Mouse (Mus musculus) limb, embryonic 14.5 days (tissue): ENCODE results near the gene Pde8b. TPM values are rescaled to one million over a fixed set of nuclear protein-coding genes. Genes with fewer than 3 reads are reported as not detected.

Source experiments
- ATAC-seq: fragments of 200-750 bp; cut with Nextera tagmentation; 2 replicates; pipeline ENCODE4 v1.8.0; 2017; ENCODE audit warnings: low read depth, moderate number of reproducible peaks, moderate TSS enrichment; ENCODE audit not compliant: low FRiP score
- DNase-seq: peaks from one replicate; pipeline ENCODE4 v3.0.0-alpha.2; 2015; ENCODE audit warnings: low spot score
- H3K27ac ChIP-seq: fragments of 300-500 bp; sonication (generic); replicated peaks from 2 replicates; pipeline ENCODE4 v1.5.1; 2014; ENCODE audit warnings: low read depth, mild to moderate bottlenecking, low read length, moderate library complexity, mixed read lengths
- H3K27me3 ChIP-seq: fragments of 300-500 bp; sonication (generic); 2 replicates; pipeline ENCODE4 v1.6.1; 2014; ENCODE audit warnings: low read length, mixed read lengths; ENCODE audit not compliant: control insufficient read depth, insufficient read depth
- H3K36me3 ChIP-seq: fragments of 300-500 bp; sonication (generic); 2 replicates; pipeline ENCODE4 v1.6.1; 2014; ENCODE audit warnings: mild to moderate bottlenecking, low read length, moderate library complexity, mixed read lengths; ENCODE audit not compliant: control insufficient read depth, insufficient read depth
- H3K4me1 ChIP-seq: fragments of 300-500 bp; sonication (generic); 2 replicates; pipeline ENCODE4 v1.6.1; 2014; ENCODE audit warnings: antibody characterized with exemption, low read length, mixed read lengths; ENCODE audit not compliant: control insufficient read depth, insufficient read depth
- H3K4me2 ChIP-seq: fragments of 300-500 bp; sonication (generic); replicated peaks from 2 replicates; pipeline ENCODE4 v1.6.1; 2014; ENCODE audit warnings: low read depth, mild to moderate bottlenecking, low read length, moderate library complexity; ENCODE audit not compliant: severe bottlenecking
- H3K4me3 ChIP-seq: fragments of 300-500 bp; sonication (generic); replicated peaks from 2 replicates; pipeline ENCODE4 v1.5.1; 2014; ENCODE audit warnings: low read length
- H3K9ac ChIP-seq: fragments of 300-500 bp; sonication (generic); 2 replicates; pipeline ENCODE4 v1.6.1; 2014; ENCODE audit warnings: mild to moderate bottlenecking, low read depth, low read length, moderate library complexity; ENCODE audit not compliant: severe bottlenecking
- H3K9me3 ChIP-seq: fragments of 300-500 bp; sonication (generic); 2 replicates; pipeline ENCODE4 v1.6.1; 2016; ENCODE audit warnings: low read length; ENCODE audit not compliant: control insufficient read depth
- POLR2A ChIP-seq: fragments of 200-500 bp; IDR thresholded peaks from 2 replicates; pipeline ENCODE4 v1.8.0; 2012; ENCODE audit warnings: inconsistent platforms, mild to moderate bottlenecking, moderate library complexity, borderline replicate concordance; ENCODE audit not compliant: insufficient read depth, insufficient read length; ENCODE audit errors: extremely low read depth
- WGBS: fragments of 180-500 bp; shearing (Covaris S2); extraction: QIAGEN DNeasy Blood & Tissue Kit; methylation state at CpG from one replicate; pipeline ENCODE4 v1.1.7; 2014; 5-methylcytosine and 5-hydroxymethylcytosine counted together
- polyA plus RNA-seq, 2 experiments: library from polyadenylated mRNA; depleted of rRNA in 1 of 2; stranded (reverse) in 1 of 2; unstranded in 1 of 2; fragments of >200 nt; fragmentation: Nextera tagmentation in 1 of 2; extraction: Ambion mirVana in 1 of 2; gene quantifications; 2 replicates each; pipeline versions ENCODE4 v1.2.1 to v1.2.3; 2012 to 2014

Pde8b gene
- polyA plus RNA-seq, 2 experiments = 3.1 to 3.4 TPM

- no peaks in the 10 kb centered on the region for H3K9me3 ChIP-seq
- H3K4me3 ChIP-seq = no peak overlapping the region
- no peak overlapping the region for H3K27ac ChIP-seq
- no peak for ATAC-seq
- H3K4me1 ChIP-seq = no peaks in the 10 kb centered on the region
- H3K36me3 ChIP-seq = no peaks in the 10 kb centered on the region
- WGBS = 78% methylated on average over 7 of the region's 7 CpGs
- no peak for DNase-seq
- no peak overlapping the region for H3K9ac ChIP-seq
- no peak for TF ChIP-seq POLR2A
- no peaks in the 10 kb centered on the region for H3K27me3 ChIP-seq
- H3K4me2 ChIP-seq = no peak overlapping the region
Observed at GRCm38 (mm10) chr13:95196106-95196705, 53.9 kb downstream of the Pde8b start.

- Histone ChIP-seq H3K36me3 (no peaks in the 10 kb centered on the region), H3K4me1 (no peaks in the 10 kb centered on the region), H3K27me3 (no peaks in the 10 kb centered on the region), H3K9me3 (no peaks in the 10 kb centered on the region), H3K9ac (no peak overlapping the region), H3K4me2 (no peak overlapping the region), H3K27ac (no peak overlapping the region), H3K4me3 (no peak overlapping the region)
- WGBS = 83% methylated on average over 5 of the region's 5 CpGs
- DNase-seq (no peak), ATAC-seq (no peak)
- no peak for TF ChIP-seq POLR2A
Observed at GRCm38 (mm10) chr13:95191951-95192350, 58.2 kb downstream of the Pde8b start.

GRCm38 (mm10) chr13:95189111-95189510 is 61.0 kb downstream of the Pde8b start:
- H3K4me1 ChIP-seq = no peaks in the 10 kb centered on the region
- no peaks in the 10 kb centered on the region for H3K27me3 ChIP-seq
- H3K9ac ChIP-seq = no peak overlapping the region
- WGBS = 90% methylated on average over 2 of the region's 2 CpGs
- no peak overlapping the region for H3K4me2 ChIP-seq
- no peak overlapping the region for H3K4me3 ChIP-seq
- no peak for DNase-seq
- no peaks in the 10 kb centered on the region for H3K36me3 ChIP-seq
- no peak overlapping the region for H3K27ac ChIP-seq
- TF ChIP-seq POLR2A = no peak
- H3K9me3 ChIP-seq = no peaks in the 10 kb centered on the region
- ATAC-seq = no peak

- Histone ChIP-seq H3K4me1 (no peaks in the 10 kb centered on the region), H3K4me3 (no peak overlapping the region), H3K9ac (no peak overlapping the region), H3K9me3 (no peaks in the 10 kb centered on the region), H3K27me3 (no peaks in the 10 kb centered on the region), H3K27ac (no peak overlapping the region), H3K4me2 (no peak overlapping the region), H3K36me3 (no peaks in the 10 kb centered on the region)
- 89% methylated on average over 5 of the region's 5 CpGs for WGBS
- ATAC-seq (no peak), DNase-seq (no peak)
- TF ChIP-seq POLR2A = no peak
Observed at GRCm38 (mm10) chr13:95187153-95187665, 62.9 kb downstream of the Pde8b start.

GRCm38 (mm10) chr13:95186741-95187035 is 63.4 kb downstream of the Pde8b start:
- H3K4me2 ChIP-seq = no peak overlapping the region
- no peak overlapping the region for H3K27ac ChIP-seq
- no peak for TF ChIP-seq POLR2A
- DNase-seq (no peak), ATAC-seq (no peak)
- H3K36me3 ChIP-seq = no peaks in the 10 kb centered on the region
- H3K4me1 ChIP-seq = no peaks in the 10 kb centered on the region
- no peaks in the 10 kb centered on the region for H3K9me3 ChIP-seq
- no peak overlapping the region for H3K4me3 ChIP-seq
- no peaks in the 10 kb centered on the region for H3K27me3 ChIP-seq
- H3K9ac ChIP-seq = no peak overlapping the region
- 47% methylated on average over 4 of the region's 4 CpGs for WGBS
